Mouse (Mus musculus): ENCODE results near the gene Fbxo39. TPM values are rescaled to one million over a fixed set of nuclear protein-coding genes. Genes with fewer than 3 reads are reported as not detected.

The Fbxo39 gene
- total RNA-seq (2021), result not detected
- long read RNA-seq, experiment 1, result 0 reads
- long read RNA-seq, experiment 2, result 0 reads

- DNase-seq, result no peak
- intact Hi-C loops (cut with DNase I; ENCODE audit: low total_unique reads), result no loop called here
Measured at GRCm38 (mm10) chr11:72314151-72314895, at the start of gene Fbxo39. TSS of gene Fbxo39 (plus strand) at chr11:72314444.

GRCm38 (mm10) chr11:72265483-72265882 is 48.8 kb upstream of the Fbxo39 start:
- DNase-seq, result peak; percentile 16
- intact Hi-C loops (cut with DNase I; ENCODE audit: low total_unique reads), result loop anchor here (2.0 kb wide), 1 partner anchor 37 kb away; no protein-coding TSS in a partner anchor

GRCm38 (mm10) chr11:72266207-72266959 is 47.9 kb upstream of the Fbxo39 start:
- intact Hi-C loops (cut with DNase I; ENCODE audit: low total_unique reads), result no loop called here
- DNase-seq, result peak; percentile 62

GRCm38 (mm10) chr11:72266960-72267560 is 47.2 kb upstream of the Fbxo39 start, which contains the start of gene Slc13a5:
TSS of gene Slc13a5 (minus strand) at chr11:72267222.
- intact Hi-C loops (cut with DNase I; ENCODE audit: low total_unique reads), result no loop called here
- no peak for DNase-seq

- DNase-seq, result no peak
- intact Hi-C loops (cut with DNase I; ENCODE audit: low total_unique reads), result no loop called here
Measured at GRCm38 (mm10) chr11:72271761-72272160, 42.5 kb upstream of the Fbxo39 start.

GRCm38 (mm10) chr11:72273341-72273740 is 40.9 kb upstream of the Fbxo39 start:
- DNase-seq, result no peak
- intact Hi-C loops (cut with DNase I; ENCODE audit: low total_unique reads), result no loop called here

- DNase-seq, result no peak
- intact Hi-C loops (cut with DNase I; ENCODE audit: low total_unique reads), result no loop called here
Measured at GRCm38 (mm10) chr11:72281143-72281851, 32.9 kb upstream of the Fbxo39 start.

GRCm38 (mm10) chr11:72281852-72282400 is 32.3 kb upstream of the Fbxo39 start:
- intact Hi-C loops (cut with DNase I; ENCODE audit: low total_unique reads), result no loop called here
- DNase-seq, result no peak

GRCm38 (mm10) chr11:72283486-72284224 is 30.6 kb upstream of the Fbxo39 start:
- DNase-seq, result no peak
- intact Hi-C loops (cut with DNase I; ENCODE audit: low total_unique reads), result no loop called here

GRCm38 (mm10) chr11:72284532-72285182 is 29.6 kb upstream of the Fbxo39 start:
- no peak for DNase-seq
- intact Hi-C loops (cut with DNase I; ENCODE audit: low total_unique reads), result no loop called here

GRCm38 (mm10) chr11:72285971-72286480 is 28.2 kb upstream of the Fbxo39 start:
- no peak for DNase-seq
- intact Hi-C loops (cut with DNase I; ENCODE audit: low total_unique reads), result no loop called here

- intact Hi-C loops (cut with DNase I; ENCODE audit: low total_unique reads), result no loop called here
- DNase-seq, result no peak
Measured at GRCm38 (mm10) chr11:72286651-72287050, 27.6 kb upstream of the Fbxo39 start.

- no peak for DNase-seq
- intact Hi-C loops (cut with DNase I; ENCODE audit: low total_unique reads), result no loop called here
Measured at GRCm38 (mm10) chr11:72287126-72287525, 27.1 kb upstream of the Fbxo39 start.

GRCm38 (mm10) chr11:72287543-72287942 is 26.7 kb upstream of the Fbxo39 start:
- DNase-seq, result no peak
- intact Hi-C loops (cut with DNase I; ENCODE audit: low total_unique reads), result no loop called here

GRCm38 (mm10) chr11:72293116-72293515 is 21.1 kb upstream of the Fbxo39 start:
- intact Hi-C loops (cut with DNase I; ENCODE audit: low total_unique reads), result no loop called here
- DNase-seq, result no peak

GRCm38 (mm10) chr11:72301334-72301733 is 12.9 kb upstream of the Fbxo39 start, which contains the start of gene Xaf1:
TSS of gene Xaf1 (plus strand) at chr11:72301629.
- peak; percentile 66 for DNase-seq
- intact Hi-C loops (cut with DNase I; ENCODE audit: low total_unique reads), result no loop called here

GRCm38 (mm10) chr11:72302230-72302629 is 12.0 kb upstream of the Fbxo39 start:
- DNase-seq, result peak; percentile 76
- intact Hi-C loops (cut with DNase I; ENCODE audit: low total_unique reads), result no loop called here

GRCm38 (mm10) chr11:72307461-72307860 is 6.8 kb upstream of the Fbxo39 start:
- intact Hi-C loops (cut with DNase I; ENCODE audit: low total_unique reads), result no loop called here
- DNase-seq, result no peak
